Mouse (Mus musculus): ENCODE measurements around the gene Apopt1.
A peak's percentile ranks its signal among the peaks of the same experiment; 100 is the strongest.

Gene Apopt1

GRCm38 (mm10) chr12:111750739-111751138 lies 37.7 kb downstream of the Apopt1 start:
- DNase-seq, result no peak

- no peak for DNase-seq
Measured at GRCm38 (mm10) chr12:111752491-111752890, 39.4 kb downstream of the Apopt1 start.

GRCm38 (mm10) chr12:111753347-111753746 lies 40.3 kb downstream of the Apopt1 start:
- DNase-seq, result no peak

GRCm38 (mm10) chr12:111754710-111755109 lies 41.6 kb downstream of the Apopt1 start:
- no peak for DNase-seq

- DNase-seq, result no peak
Measured at GRCm38 (mm10) chr12:111755231-111755630, 42.2 kb downstream of the Apopt1 start.

GRCm38 (mm10) chr12:111756082-111756697 lies 43.1 kb downstream of the Apopt1 start:
- no peak for DNase-seq

- DNase-seq, result no peak
Measured at GRCm38 (mm10) chr12:111756698-111757082, 43.6 kb downstream of the Apopt1 start.

DNA sequence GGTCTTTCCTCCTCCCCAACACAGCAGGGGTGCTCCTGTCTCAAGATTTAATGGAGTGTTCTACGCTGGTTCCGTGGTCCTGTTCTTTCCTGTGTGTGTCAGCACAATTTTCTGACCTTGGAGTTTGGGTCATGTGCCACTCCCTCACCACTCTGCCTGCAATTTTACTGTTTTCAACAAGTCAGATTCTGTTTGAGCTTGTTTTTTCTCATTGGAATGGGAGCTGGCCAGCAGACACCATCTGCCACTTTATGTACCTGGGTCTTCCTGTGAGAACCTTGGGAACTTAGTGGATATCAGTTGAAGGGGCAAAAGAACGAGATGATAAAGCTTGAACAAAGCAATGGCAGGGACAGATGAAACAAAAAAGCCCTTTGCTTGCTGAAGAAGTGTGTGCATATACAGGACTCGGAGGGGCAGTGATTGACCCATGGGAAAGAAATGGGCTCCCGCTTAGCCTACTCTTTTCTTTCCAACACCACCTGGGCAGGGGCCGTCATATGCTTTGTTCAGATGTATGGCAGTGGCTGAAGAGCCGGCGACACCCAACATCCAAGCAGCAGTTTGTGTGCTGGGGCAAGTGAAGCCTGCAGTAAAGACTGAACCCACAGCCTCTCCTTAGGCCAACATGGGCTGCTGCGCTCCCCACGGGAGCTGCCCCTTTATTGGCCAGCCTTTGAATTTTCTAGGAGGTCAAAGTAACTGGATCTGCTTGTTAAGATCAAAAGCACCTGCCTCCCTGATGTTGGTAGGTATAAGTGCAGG lies 44.7 kb downstream of the Apopt1 start:
- DNase-seq, result no peak

GRCm38 (mm10) chr12:111758381-111759175 lies 45.5 kb downstream of the Apopt1 start, which contains the start of gene Klc1:
Gene Klc1, plus strand, starts transcription at chr12:111758849.
- peak; percentile 92 for DNase-seq

- peak; percentile 73 for DNase-seq
Measured at GRCm38 (mm10) chr12:111759176-111760061, 46.4 kb downstream of the Apopt1 start.

DNA sequence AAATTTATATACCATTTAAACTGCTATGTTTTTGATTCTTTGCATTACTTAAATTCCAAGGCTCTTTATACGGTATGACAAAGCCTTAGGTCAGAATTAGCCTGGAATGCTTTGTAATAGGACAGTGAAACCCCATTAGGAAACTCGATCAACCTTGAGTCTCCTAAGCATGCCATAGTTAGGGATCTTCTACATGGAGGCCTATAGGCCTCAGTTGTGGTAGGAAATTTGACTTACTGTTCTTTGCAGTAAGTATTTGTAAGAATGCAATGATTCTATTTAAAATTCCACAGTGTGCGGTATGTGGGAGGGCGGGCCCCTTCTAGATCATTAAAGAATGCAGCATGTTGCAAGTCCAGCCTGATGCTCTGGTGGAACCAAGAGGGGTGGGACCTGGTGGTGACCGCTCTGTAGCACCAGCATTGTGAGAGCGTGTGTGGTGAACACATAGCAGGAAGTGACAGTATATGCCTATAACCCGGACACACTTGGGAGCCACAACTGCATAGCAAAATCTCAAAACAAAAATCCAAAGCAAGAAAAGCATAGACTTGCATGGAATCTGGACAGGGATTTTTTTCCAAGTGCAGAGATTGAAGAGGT lies 47.3 kb downstream of the Apopt1 start:
- no peak for DNase-seq

- no peak for DNase-seq
Measured at GRCm38 (mm10) chr12:111762620-111763280, 49.7 kb downstream of the Apopt1 start.

DNA sequence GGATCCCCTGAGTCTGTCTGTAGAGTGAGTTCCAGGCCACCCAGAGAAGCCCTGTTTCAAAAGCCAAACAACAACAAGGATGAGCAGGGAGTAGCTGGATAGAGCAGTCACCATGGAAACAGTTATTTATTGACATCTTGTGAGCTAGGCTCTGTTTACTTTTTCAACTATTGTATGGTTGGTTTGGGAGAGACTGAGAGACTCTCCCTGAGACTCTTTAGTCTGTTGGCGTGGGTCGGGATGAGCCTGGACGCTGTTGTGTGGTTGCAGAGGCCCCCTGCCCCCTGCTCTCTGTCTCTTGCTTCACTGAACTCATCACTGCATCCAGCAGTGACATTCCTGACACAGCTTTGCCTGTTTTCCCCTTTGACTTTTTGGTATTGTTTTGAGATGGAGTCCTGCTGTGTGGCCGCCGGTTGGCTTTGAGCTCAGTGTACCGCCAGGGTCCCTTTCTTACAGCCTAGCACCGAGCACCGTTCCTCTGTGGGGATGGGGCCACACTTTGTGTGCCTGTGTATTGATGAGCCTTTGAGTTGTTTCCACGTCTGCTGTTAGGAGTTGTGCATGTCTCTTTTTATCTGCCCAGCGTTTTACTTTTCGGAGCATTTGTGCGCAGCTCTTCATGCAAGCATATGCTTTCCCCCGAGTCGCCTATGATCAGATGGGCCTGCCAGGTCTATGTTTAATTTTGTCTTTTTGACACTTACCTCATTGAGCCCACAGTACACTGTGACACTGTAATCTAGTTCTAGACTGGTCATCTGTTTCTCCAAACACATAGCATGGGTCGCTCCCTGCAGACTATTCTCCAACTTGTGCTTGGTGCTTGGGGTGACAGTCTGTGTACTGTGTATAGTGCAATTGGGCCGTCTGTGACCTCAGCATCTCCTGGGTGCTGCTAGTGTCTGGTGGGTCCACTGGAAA lies 53.5 kb downstream of the Apopt1 start:
- DNase-seq, result no peak

- DNase-seq, result no peak
Measured at GRCm38 (mm10) chr12:111768322-111768928, 55.4 kb downstream of the Apopt1 start.

DNA sequence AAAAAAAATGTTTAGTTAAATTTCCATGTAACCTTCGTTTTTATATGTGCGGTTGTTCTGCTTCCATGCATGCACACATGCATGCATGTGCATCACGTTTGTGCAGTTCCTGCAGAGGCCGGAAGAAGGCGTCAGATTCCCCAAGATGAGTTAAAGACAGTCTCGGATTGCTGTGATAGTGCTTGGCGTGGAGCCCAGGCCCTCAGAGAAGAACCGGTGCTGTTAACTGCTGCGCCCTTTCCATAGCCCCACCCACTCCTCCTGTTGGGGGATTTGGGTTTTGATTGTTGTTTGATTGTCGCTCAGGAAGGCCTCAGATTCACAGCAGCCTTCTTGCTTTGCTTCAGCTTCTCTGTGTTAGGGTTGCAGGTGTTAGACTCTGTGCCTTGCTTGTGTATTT lies 56.2 kb downstream of the Apopt1 start:
- DNase-seq, result no peak

GRCm38 (mm10) chr12:111769816-111770577 lies 56.9 kb downstream of the Apopt1 start:
- no peak for DNase-seq

GRCm38 (mm10) chr12:111770651-111771050 lies 57.6 kb downstream of the Apopt1 start:
- no peak for DNase-seq

DNA sequence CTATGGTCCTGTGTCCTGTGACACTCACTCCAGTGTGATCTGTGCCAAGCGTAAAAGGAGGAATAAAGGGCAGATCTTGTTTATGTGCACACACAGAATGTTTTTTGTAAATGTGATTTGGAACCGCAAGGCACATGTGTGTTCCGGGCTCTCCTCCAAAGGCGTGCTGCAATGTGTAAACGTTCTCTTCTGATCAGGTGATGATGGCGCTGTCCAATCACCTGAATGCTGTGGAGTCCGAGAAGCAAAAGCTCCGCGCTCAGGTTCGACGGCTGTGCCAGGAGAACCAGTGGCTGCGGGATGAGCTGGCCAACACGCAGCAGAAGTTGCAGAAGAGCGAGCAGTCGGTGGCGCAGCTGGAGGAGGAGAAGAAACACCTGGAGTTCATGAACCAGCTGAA lies 61.1 kb downstream of the Apopt1 start:
- no peak for DNase-seq

GRCm38 (mm10) chr12:111774845-111775244 lies 61.8 kb downstream of the Apopt1 start:
- no peak for DNase-seq

Measured in thymus, postnatal 4 days (tissue).